Mouse (Mus musculus) intestine, embryonic 16.5 days (tissue): ENCODE data around the gene Tnfrsf17. TPM values are rescaled to one million over a fixed set of nuclear protein-coding genes. Genes with fewer than 3 reads are reported as not detected.
"Not testable (repeated sequence)": the region's sequence is repeated elsewhere in the genome, so short reads cannot be mapped to it uniquely, and the experiment has no call there.

Experiments used
- ATAC-seq: fragments of 200-750 bp; cut with Nextera tagmentation; 2 replicates; pipeline ENCODE4 v1.8.0; 2017; ENCODE audit warnings: moderate TSS enrichment, moderate library complexity
- H3K27ac ChIP-seq: fragments of 300-500 bp; sonication (generic); 2 replicates; pipeline ENCODE4 v1.5.1; 2014; ENCODE audit warnings: mild to moderate bottlenecking, low read length
- H3K27me3 ChIP-seq: fragments of 300-500 bp; sonication (generic); replicated peaks from 2 replicates; pipeline ENCODE4 v1.6.1; 2014; ENCODE audit warnings: low read length, control low read depth, mixed read lengths; ENCODE audit not compliant: control insufficient read depth, insufficient read depth
- H3K36me3 ChIP-seq: fragments of 300-500 bp; sonication (generic); 2 replicates; pipeline ENCODE4 v1.6.1; 2014; ENCODE audit warnings: low read length, control low read depth; ENCODE audit not compliant: control insufficient read depth, insufficient read depth
- H3K4me1 ChIP-seq: fragments of 300-500 bp; sonication (generic); 2 replicates; pipeline ENCODE4 v1.6.1; 2014; ENCODE audit warnings: low read length, control low read depth, mixed read lengths; ENCODE audit not compliant: control insufficient read depth, insufficient read depth
- H3K4me2 ChIP-seq: fragments of 300-500 bp; sonication (generic); 2 replicates; pipeline ENCODE4 v1.6.1; 2014; ENCODE audit warnings: low read depth, low read length, control low read depth
- H3K4me3 ChIP-seq: fragments of 300-500 bp; sonication (generic); 2 replicates; pipeline ENCODE4 v1.5.1; 2014; ENCODE audit warnings: mild to moderate bottlenecking, low read length
- H3K9ac ChIP-seq: fragments of 300-500 bp; sonication (generic); 2 replicates; pipeline ENCODE4 v1.6.1; 2014; ENCODE audit warnings: low read depth, low read length
- H3K9me3 ChIP-seq: fragments of 300-500 bp; sonication (generic); 2 replicates; pipeline ENCODE4 v1.6.1; 2016; ENCODE audit warnings: low read length, control low read depth; ENCODE audit not compliant: control insufficient read depth
- WGBS: fragments of 180-500 bp; shearing (Covaris S2); extraction: QIAGEN DNeasy Blood & Tissue Kit; methylation state at CpG from one replicate; pipeline ENCODE4 v1.1.7; 2014; 5-methylcytosine and 5-hydroxymethylcytosine counted together
- polyA plus RNA-seq: library from polyadenylated mRNA; unstranded; fragments of >200 nt; fragmentation: Nextera tagmentation; extraction: Ambion mirVana; gene quantifications from 2 replicates; pipeline ENCODE4 v1.2.1, GENCODE M21; 2015

The Tnfrsf17 gene
- polyA plus RNA-seq, 1 experiment from 2014 or later: not detected

DNA sequence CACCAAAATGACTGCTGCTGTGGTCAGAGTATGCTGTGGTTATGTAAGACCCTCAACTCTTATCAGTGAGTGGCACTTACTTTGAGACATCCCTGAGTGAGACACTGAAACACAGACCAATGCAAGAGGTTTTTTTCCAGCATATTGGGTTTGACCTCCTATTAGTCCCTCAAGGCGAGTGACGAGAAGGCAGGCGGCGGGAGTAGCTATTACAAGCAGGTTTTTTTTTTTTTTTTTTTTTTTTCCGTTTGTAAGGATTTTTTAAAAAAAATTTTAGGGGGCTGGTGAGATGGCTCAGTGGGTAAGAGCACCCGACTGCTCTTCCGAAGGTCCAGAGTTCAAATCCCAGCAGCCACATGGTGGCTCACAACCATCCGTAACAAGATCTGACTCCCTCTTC is 24.7 kb upstream of the Tnfrsf17 start:
- H3K27ac ChIP-seq, H3K27me3 ChIP-seq, H3K36me3 ChIP-seq, H3K9ac ChIP-seq, H3K4me2 ChIP-seq, ATAC-seq, H3K9me3 ChIP-seq, H3K4me3 ChIP-seq, H3K4me1 ChIP-seq: not testable (repeated sequence)
- WGBS: 94% methylated on average over 7 of the region's 8 CpGs

DNA sequence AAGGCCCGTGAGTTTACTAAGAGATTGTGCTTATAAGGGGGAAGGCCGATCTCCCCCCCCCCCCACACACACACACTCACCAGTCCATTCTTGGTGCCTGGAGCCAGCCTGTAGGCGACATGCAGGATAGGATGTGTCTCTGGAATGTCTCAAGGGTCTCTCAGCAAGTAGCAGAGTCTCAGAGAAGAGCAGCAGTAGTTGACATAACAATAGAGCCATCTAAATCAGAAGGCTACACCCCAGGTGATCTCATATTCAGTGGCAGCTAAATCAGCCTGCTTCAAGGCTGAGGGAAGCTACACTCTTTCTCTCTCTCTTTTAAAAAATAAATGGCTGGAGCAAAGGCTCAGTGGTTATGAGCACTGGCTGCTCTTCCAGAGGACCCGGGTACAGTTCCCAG is 18.0 kb upstream of the Tnfrsf17 start:
- not testable (repeated sequence) for H3K9ac ChIP-seq, H3K9me3 ChIP-seq, H3K27ac ChIP-seq, H3K27me3 ChIP-seq, H3K4me3 ChIP-seq, H3K4me2 ChIP-seq, ATAC-seq, H3K36me3 ChIP-seq, H3K4me1 ChIP-seq
- 78% methylated on average over 4 of the region's 4 CpGs for WGBS

DNA sequence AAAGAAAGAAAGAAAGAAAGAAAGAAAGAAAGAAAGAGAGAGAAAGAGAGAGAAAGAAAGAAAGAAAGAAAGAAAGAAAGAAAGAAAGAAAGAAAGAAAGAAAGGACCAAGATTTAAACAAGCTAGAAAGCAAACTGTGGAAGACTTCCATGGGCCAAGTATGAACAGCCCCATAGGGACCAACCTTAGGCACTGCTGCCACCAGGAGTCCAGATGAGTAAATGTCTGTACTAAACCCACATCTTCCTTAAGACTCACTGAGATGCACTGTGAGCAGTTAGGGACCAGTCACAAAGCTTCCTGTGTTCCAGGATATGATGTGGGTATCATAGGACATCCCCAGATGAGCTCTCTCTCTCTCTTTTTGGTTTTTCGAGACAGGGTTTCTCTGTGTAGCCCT is 15.9 kb upstream of the Tnfrsf17 start:
- not testable (repeated sequence) for H3K27ac ChIP-seq, ATAC-seq, H3K4me1 ChIP-seq, H3K9ac ChIP-seq, H3K4me3 ChIP-seq, H3K36me3 ChIP-seq, H3K4me2 ChIP-seq, H3K9me3 ChIP-seq, H3K27me3 ChIP-seq
- WGBS: 67% methylated on average over 1 of the region's 1 CpGs

DNA sequence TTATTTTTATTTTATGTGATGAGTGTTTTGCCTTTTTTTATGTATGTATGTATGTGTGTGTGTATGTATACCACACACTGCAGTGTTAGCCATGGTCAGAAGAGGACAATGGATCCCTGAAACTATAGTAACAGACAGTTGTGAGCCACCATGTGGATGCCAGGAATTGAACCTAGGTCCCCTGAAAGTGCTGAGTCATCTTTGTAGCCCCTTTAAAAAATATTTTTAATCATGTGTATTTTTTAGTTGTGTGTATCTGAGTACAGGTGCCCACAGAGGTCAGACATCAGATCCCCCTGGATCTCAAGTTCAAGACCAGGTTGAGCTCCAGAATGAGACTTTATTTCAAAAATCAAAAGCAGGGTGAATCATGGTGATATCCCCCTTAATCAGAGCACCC is 9.9 kb upstream of the Tnfrsf17 start:
- H3K4me3 ChIP-seq: no peak overlapping the region
- ATAC-seq: no peak
- no peaks in the 10 kb centered on the region for H3K4me1 ChIP-seq
- no peak overlapping the region for H3K9ac ChIP-seq
- H3K27ac ChIP-seq: no peak overlapping the region
- H3K36me3 ChIP-seq: no peaks in the 10 kb centered on the region
- H3K27me3 ChIP-seq: no peaks in the 10 kb centered on the region
- H3K4me2 ChIP-seq: no peak overlapping the region
- H3K9me3 ChIP-seq: no peaks in the 10 kb centered on the region

DNA sequence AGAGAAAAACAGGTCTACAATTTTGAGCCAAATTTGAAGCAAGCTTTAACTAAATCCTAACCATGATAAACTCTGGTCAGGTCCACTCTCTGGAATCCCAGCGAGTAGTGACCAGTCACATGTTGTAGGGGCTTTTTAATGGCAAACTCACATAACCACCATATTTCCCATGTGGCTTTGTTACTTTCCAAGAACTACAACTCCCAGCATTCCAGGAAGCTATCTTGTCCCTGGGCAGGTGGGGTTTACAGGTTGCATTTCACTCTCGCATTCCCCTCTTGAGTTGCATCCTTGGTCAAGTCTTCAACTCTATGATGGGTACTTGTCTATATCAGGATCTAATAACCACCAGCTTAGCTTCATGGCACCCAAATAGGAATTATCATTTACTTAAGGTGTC is 8.1 kb upstream of the Tnfrsf17 start:
- WGBS: 92% methylated on average over 2 of the region's 2 CpGs
- Histone ChIP-seq H3K4me1 (no peaks in the 10 kb centered on the region), H3K27me3 (no peaks in the 10 kb centered on the region), H3K27ac (no peak overlapping the region), H3K4me2 (no peak overlapping the region), H3K4me3 (no peak overlapping the region), H3K9ac (no peak overlapping the region), H3K9me3 (no peaks in the 10 kb centered on the region), H3K36me3 (no peaks in the 10 kb centered on the region)
- no peak for ATAC-seq

DNA sequence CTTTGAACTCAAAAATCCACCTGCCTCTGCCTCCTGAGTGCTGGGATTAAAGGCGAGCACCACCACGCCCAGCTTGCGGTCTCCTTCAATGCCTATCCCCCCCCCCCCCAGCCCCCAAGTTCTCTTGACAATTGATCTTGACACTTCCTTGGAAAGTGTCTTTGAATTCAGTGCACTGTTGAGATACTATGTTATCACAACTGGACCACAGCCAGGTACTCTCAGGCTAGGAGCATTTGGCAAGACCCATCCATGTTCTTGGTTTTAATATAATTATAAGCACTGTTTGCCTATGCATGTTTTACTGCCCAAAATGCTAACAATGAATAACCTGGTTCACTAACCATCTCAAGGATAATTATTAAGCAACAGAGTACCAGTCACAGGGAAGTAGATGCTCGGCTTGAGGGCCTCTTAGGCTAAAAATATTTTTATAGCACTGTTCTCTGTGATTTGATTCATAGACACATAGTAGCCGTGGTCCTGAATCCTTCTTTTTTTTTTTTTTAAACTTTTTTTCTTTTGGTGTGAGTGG is 2.2 kb downstream of the Tnfrsf17 start:
- Histone ChIP-seq H3K27me3 (no peaks in the 10 kb centered on the region), H3K27ac (no peak overlapping the region)

DNA sequence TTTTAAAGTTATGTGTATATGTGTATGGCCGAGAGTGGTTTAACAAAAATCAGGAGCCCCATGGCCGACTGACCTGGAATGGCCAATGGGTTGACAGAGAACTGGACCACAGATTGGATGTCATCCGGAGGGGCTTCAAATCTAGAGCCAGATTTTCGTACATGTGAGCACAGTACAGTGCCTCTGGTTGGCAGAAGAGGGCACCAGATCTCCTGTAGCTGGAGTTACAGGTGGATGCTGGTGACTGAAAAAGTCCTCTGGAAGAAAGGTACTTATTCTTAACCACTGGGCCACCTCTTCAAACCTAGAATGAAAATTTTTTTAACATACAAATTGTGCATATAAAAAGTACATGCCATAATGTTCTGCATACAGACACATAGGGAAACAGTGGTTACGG is 3.1 kb downstream of the Tnfrsf17 start:
- H3K27ac ChIP-seq: no peak overlapping the region
- no peak overlapping the region for H3K4me3 ChIP-seq
- no peaks in the 10 kb centered on the region for H3K36me3 ChIP-seq
- H3K9me3 ChIP-seq: no peaks in the 10 kb centered on the region
- WGBS: 67% methylated on average over 5 of the region's 5 CpGs
- no peak overlapping the region for H3K9ac ChIP-seq
- H3K4me1 ChIP-seq: no peaks in the 10 kb centered on the region
- no peak for ATAC-seq
- no peaks in the 10 kb centered on the region for H3K27me3 ChIP-seq
- H3K4me2 ChIP-seq: no peak overlapping the region

More for the DNA sequence above, 2.2 kb downstream of the Tnfrsf17 start:
- Histone ChIP-seq H3K4me1 (no peaks in the 10 kb centered on the region), H3K36me3 (no peaks in the 10 kb centered on the region), H3K9me3 (no peaks in the 10 kb centered on the region), H3K4me3 (no peak overlapping the region), H3K4me2 (no peak overlapping the region), H3K9ac (no peak overlapping the region)
- peak; percentile 38; the same call in 1 of the 2 replicates for ATAC-seq
- WGBS: 75% methylated on average over 5 of the region's 5 CpGs

DNA sequence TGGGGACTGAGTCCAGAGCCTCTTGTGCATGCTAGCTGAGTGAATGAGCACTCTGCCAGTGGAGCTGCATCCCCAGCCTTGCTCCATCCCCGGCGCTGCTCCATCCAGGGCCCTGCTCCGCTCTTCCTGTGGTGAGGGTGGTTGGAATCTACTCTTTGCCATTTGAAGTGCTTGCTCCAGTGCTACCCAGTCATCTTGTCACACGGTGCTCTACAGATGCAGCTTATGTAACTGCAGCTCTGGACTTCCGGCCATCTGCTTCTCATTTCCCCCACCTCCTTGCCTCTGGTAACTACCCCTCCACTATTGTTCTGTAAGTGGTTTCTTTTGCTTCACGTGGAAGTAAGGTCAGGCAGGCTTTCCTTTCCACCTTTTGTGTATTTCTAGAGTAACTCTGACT is 3.7 kb downstream of the Tnfrsf17 start:
- H3K9me3 ChIP-seq: no peaks in the 10 kb centered on the region
- H3K4me3 ChIP-seq: no peak overlapping the region
- ATAC-seq: no peak
- H3K27ac ChIP-seq: no peak overlapping the region
- WGBS: 71% methylated on average over 6 of the region's 6 CpGs
- H3K4me1 ChIP-seq: peaks cover 5% of the 10 kb centered on the region; the same call in 1 of the 2 replicates
- H3K36me3 ChIP-seq: no peaks in the 10 kb centered on the region
- H3K4me2 ChIP-seq: no peak overlapping the region
- H3K27me3 ChIP-seq: no peaks in the 10 kb centered on the region
- no peak overlapping the region for H3K9ac ChIP-seq

DNA sequence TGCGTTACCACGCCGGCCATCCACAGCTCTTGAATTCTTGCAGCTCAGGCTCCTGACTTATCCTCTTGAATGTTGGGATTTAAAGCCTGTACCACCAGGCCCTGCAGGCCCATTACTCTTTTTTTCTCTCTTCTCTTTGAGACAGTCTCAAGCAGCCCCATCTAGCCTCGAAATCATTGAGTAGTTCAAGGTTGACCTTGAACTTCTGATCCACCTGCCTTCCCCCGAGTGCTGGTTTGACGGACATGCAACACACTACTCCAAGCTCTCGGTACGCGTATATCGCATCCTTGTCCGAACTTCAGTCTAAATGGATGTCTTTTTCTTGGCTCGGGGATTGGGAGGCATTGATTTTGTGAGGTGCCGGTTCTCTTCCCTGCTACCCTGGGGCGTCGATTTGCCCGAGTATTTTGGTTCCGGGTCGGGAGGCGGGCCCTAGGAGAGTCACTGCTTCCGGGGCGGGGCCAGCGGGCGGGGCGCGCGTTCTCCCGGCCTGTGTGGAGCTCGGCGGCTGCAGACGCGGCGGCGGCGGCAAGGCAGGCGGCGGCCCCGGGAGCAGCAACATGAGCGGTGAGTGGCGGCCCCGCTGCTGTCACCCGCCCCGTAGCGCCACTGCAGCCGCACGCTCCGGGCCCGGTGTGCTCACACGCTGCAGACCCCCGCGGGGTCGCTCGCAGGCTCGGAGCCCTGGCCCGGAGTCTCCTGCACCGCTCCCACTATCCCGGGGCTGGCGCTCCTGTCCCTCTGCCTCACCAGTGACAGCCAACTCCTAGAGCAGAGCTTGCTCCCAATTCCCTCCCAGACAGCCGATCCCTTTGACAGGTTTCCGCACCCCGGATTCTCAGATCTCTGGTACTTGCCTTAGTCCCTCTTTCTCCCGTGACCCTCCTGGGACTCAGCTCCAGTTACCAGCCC is 9.1 kb downstream of the Tnfrsf17 start, which contains the start of gene Snx29:
Gene Snx29, plus strand, starts transcription at position 500 of the 915 bp plus-strand sequence.
- peak; percentile 99 for ATAC-seq
- H3K9me3 ChIP-seq: no peaks in the 10 kb centered on the region
- 4% methylated on average over 56 of the region's 61 CpGs for WGBS
- peaks cover 6% of the 10 kb centered on the region; the same call in 1 of the 2 replicates for H3K4me1 ChIP-seq
- H3K9ac ChIP-seq: peak within 1 kb of the TSS; percentile 86
- no peaks in the 10 kb centered on the region for H3K27me3 ChIP-seq
- H3K4me3 ChIP-seq: peak within 1 kb of the TSS; percentile 87
- H3K36me3 ChIP-seq: no peaks in the 10 kb centered on the region
- peak within 1 kb of the TSS; percentile 97 for H3K4me2 ChIP-seq
- peak within 1 kb of the TSS; percentile 72 for H3K27ac ChIP-seq
